Mouse (Mus musculus): ENCODE measurements at regions not wholly inside any gene's neighbourhood (a gene's known extent, or its start where the extent isn't known, plus 50 kb on each side); places are given as distances from the start of the nearest gene placed in this dataset.

GRCm38 (mm10) chr2:171333816-171334757 is 602.5 kb downstream of the Dok5 start:
- Histone ChIP-seq H3K4me2 (ENCODE audit: insufficient read depth, low read depth, poor library complexity, severe bottlenecking) (no peak overlapping the region), H3K79me2 (replicated peaks; ENCODE audit: control insufficient read depth, extremely low read depth, insufficient read depth, poor library complexity, severe bottlenecking) (no peaks in the 10 kb centered on the region), H3K36me3 (replicated peaks in 1 of 2; ENCODE audit: control insufficient read depth in 1 of 2, insufficient read depth in 1 of 2, low read length in 1 of 2) (no peaks in the 10 kb centered on the region), H3K4me3 (replicated peaks in 1 of 3; ENCODE audit: low read depth in 2 of 3, low read length in 2 of 3, poor library complexity in 1 of 3) (no peak overlapping the region), H3K4me1 (ENCODE audit: control insufficient read depth in 1 of 2, insufficient read depth in 2 of 2) (no peaks in the 10 kb centered on the region), H3K9ac (ENCODE audit: insufficient read depth, low read depth) (no peak overlapping the region), H3K27me3 (replicated peaks) (no peaks in the 10 kb centered on the region), H3K27ac (ENCODE audit: insufficient read depth, low read depth) (no peak overlapping the region), H3K9me3 (replicated peaks; ENCODE audit: low read length) (peaks cover 64% of the 10 kb centered on the region)
- in situ Hi-C loops (cut with MboI; ENCODE audit: low pct_ligation_motif_present, low pct_unique_long_range_greater_than_20kb, low sequenced_read_pairs) (no loop called here), dilution Hi-C loops (cut with MboI; ENCODE audit: extremely low pct_ligation_motif_present, extremely low pct_unique_long_range_greater_than_20kb, low sequenced_read_pairs) (no loop called here)
- DNase-seq (ENCODE audit: extremely low read depth): no peak
- TF ChIP-seq ZMIZ1 (IDR thresholded peaks at IDR 0.05; ENCODE audit: low read depth, low read length) (no peak), RAD21 (IDR thresholded peaks at IDR 0.05; ENCODE audit: low read depth, low read length) (no peak), MAFK (IDR thresholded peaks at IDR 0.05; ENCODE audit: insufficient replicate concordance, low read length) (no peak), ZNF384 (IDR thresholded peaks at IDR 0.05; ENCODE audit: low read depth, low read length) (no peak), E2F4 (IDR thresholded peaks at IDR 0.05; ENCODE audit: insufficient replicate concordance, low read depth, low read length) (no peak), TCF12 (IDR thresholded peaks at IDR 0.05; ENCODE audit: low read depth, low read length) (no peak), MYC (IDR thresholded peaks at IDR 0.05; ENCODE audit: low read depth, low read length) (no peak), MEF2A (IDR thresholded peaks at IDR 0.05; ENCODE audit: borderline replicate concordance, low read depth, low read length) (no peak), JUN (IDR thresholded peaks at IDR 0.05; ENCODE audit: insufficient read depth, low read depth, low read length) (no peak), ELF1 (IDR thresholded peaks at IDR 0.05; ENCODE audit: low read depth, low read length) (no peak), GABPA (IDR thresholded peaks at IDR 0.05; ENCODE audit: insufficient replicate concordance, low read depth, low read length) (no peak), CTCF (conservative IDR thresholded peaks at IDR 0.05 in 1 of 2, IDR thresholded peaks at IDR 0.05 in 1 of 2; ENCODE audit: low read depth in 2 of 2, low read length in 2 of 2) (no peak), KAT2A (IDR thresholded peaks at IDR 0.05; ENCODE audit: insufficient replicate concordance, low read length) (no peak)

- Histone ChIP-seq H3K36me3 (replicated peaks in 1 of 2; ENCODE audit: control insufficient read depth in 1 of 2, insufficient read depth in 1 of 2, low read length in 1 of 2) (no peaks in the 10 kb centered on the region), H3K9ac (ENCODE audit: insufficient read depth, low read depth) (no peak overlapping the region), H3K27me3 (replicated peaks) (no peaks in the 10 kb centered on the region), H3K79me2 (replicated peaks; ENCODE audit: control insufficient read depth, extremely low read depth, insufficient read depth, poor library complexity, severe bottlenecking) (no peaks in the 10 kb centered on the region), H3K4me1 (ENCODE audit: control insufficient read depth in 1 of 2, insufficient read depth in 2 of 2) (no peaks in the 10 kb centered on the region), H3K9me3 (replicated peaks; ENCODE audit: low read length) (peaks cover 64% of the 10 kb centered on the region), H3K27ac (ENCODE audit: insufficient read depth, low read depth) (no peak overlapping the region), H3K4me3 (replicated peaks in 1 of 3; ENCODE audit: low read depth in 2 of 3, low read length in 2 of 3, poor library complexity in 1 of 3) (no peak overlapping the region), H3K4me2 (ENCODE audit: insufficient read depth, low read depth, poor library complexity, severe bottlenecking) (no peak overlapping the region)
- in situ Hi-C loops (cut with MboI; ENCODE audit: low pct_ligation_motif_present, low pct_unique_long_range_greater_than_20kb, low sequenced_read_pairs): no loop called here
- DNase-seq (ENCODE audit: extremely low read depth): no peak
- dilution Hi-C loops (cut with MboI; ENCODE audit: extremely low pct_ligation_motif_present, extremely low pct_unique_long_range_greater_than_20kb, low sequenced_read_pairs): no loop called here
- no peak for TF ChIP-seq TBP (conservative IDR thresholded peaks at IDR 0.05; ENCODE audit: low read depth, low read length)
- TF ChIP-seq E2F4 (IDR thresholded peaks at IDR 0.05; ENCODE audit: insufficient replicate concordance, low read depth, low read length): no peak
- no peak for TF ChIP-seq ZNF384 (IDR thresholded peaks at IDR 0.05; ENCODE audit: low read depth, low read length)
- TF ChIP-seq POLR2A (IDR thresholded peaks at IDR 0.05; ENCODE audit: low read depth, low read length): no peak
- TF ChIP-seq JUN (IDR thresholded peaks at IDR 0.05; ENCODE audit: insufficient read depth, low read depth, low read length): no peak
- TF ChIP-seq SIN3A (IDR thresholded peaks at IDR 0.05; ENCODE audit: low read length): no peak
- no peak for TF ChIP-seq PAX5 (IDR thresholded peaks at IDR 0.05; ENCODE audit: low read length)
Observed at GRCm38 (mm10) chr2:171332826-171333225, 601.2 kb downstream of the Dok5 start.

All from CH12.LX (cell line).